Mouse (Mus musculus): ENCODE data around the gene Ggta1. TPM values are rescaled to one million over a fixed set of nuclear protein-coding genes. Genes with fewer than 3 reads are reported as not detected.

Ggta1 gene
- total RNA-seq, 1 experiment, result 36.5 TPM

GRCm38 (mm10) chr2:35440480-35440879, 22.6 kb downstream of the Ggta1 start:
- DNase-seq (ENCODE audit: low read depth, low spot score), result no peak
- peaks cover 6 to 8% of the 10 kb centered on the region in 2 experiments; a peak in 3 of 4 replicates for H3K4me1 ChIP-seq (ENCODE audit: control insufficient read depth in 2 of 2, insufficient read depth in 2 of 2, low read length in 2 of 2, poor library complexity in 1 of 2)
- H3K4me3 ChIP-seq (ENCODE audit: insufficient read depth in 1 of 2, low read depth in 1 of 2, low read length in 2 of 2, poor library complexity in 1 of 2, severe bottlenecking in 1 of 2), result no peak overlapping the region
- peaks cover 2% of the 10 kb centered on the region; the same call in 1 of the 2 replicates for H3K36me3 ChIP-seq (ENCODE audit: control insufficient read depth, insufficient read depth, low read length, poor library complexity, severe bottlenecking)
- H3K27ac ChIP-seq (ENCODE audit: insufficient read depth, low read depth, low read length, poor library complexity, severe bottlenecking), result no peak overlapping the region; the same call in 1 of the 2 replicates
- no peak overlapping the region for H3K9ac ChIP-seq (ENCODE audit: insufficient read depth, low read depth, low read length, poor library complexity, severe bottlenecking)
- no peaks in the 10 kb centered on the region for H3K9me3 ChIP-seq (ENCODE audit: control insufficient read depth, insufficient read depth, low read depth, low read length)
- in situ Hi-C loops (cut with MboI; ENCODE audit: low sequenced_read_pairs in 2 of 2, unreplicated experiment in 2 of 2), result no loop called here
- TF ChIP-seq ZC3H11A (IDR thresholded peaks at IDR 0.05; ENCODE audit: borderline replicate concordance, low read depth, low read length) (no peak), MAFK (IDR thresholded peaks at IDR 0.05; ENCODE audit: insufficient read depth, low read depth, low read length) (no peak), CHD2 (IDR thresholded peaks at IDR 0.05; ENCODE audit: low read depth, low read length) (no peak), HCFC1 (IDR thresholded peaks at IDR 0.05; ENCODE audit: borderline replicate concordance, insufficient read depth, low read length) (no peak), ZNF384 (IDR thresholded peaks at IDR 0.05; ENCODE audit: low read depth, low read length) (no peak)

- no peak for TF ChIP-seq ZC3H11A (IDR thresholded peaks at IDR 0.05; ENCODE audit: borderline replicate concordance, low read depth, low read length)
- TF ChIP-seq HCFC1 (IDR thresholded peaks at IDR 0.05; ENCODE audit: borderline replicate concordance, insufficient read depth, low read length), result no peak
- no peak for TF ChIP-seq ZNF384 (IDR thresholded peaks at IDR 0.05; ENCODE audit: low read depth, low read length)
- no peak for TF ChIP-seq CHD2 (IDR thresholded peaks at IDR 0.05; ENCODE audit: low read depth, low read length)
- no peak for TF ChIP-seq MAFK (IDR thresholded peaks at IDR 0.05; ENCODE audit: insufficient read depth, low read depth, low read length)
- H3K9me3 ChIP-seq (ENCODE audit: control insufficient read depth, insufficient read depth, low read depth, low read length), result no peaks in the 10 kb centered on the region
- no peak overlapping the region for H3K9ac ChIP-seq (ENCODE audit: insufficient read depth, low read depth, low read length, poor library complexity, severe bottlenecking)
- H3K4me1 ChIP-seq (ENCODE audit: control insufficient read depth in 2 of 2, insufficient read depth in 2 of 2, low read length in 2 of 2, poor library complexity in 1 of 2), result peaks cover 0 to 7% of the 10 kb centered on the region in 2 experiments; a peak in 2 of 4 replicates
- no peak overlapping the region for H3K4me3 ChIP-seq (ENCODE audit: insufficient read depth in 1 of 2, low read depth in 1 of 2, low read length in 2 of 2, poor library complexity in 1 of 2, severe bottlenecking in 1 of 2)
- DNase-seq (ENCODE audit: low read depth, low spot score), result no peak
- peaks cover 5% of the 10 kb centered on the region; the same call in 1 of the 2 replicates for H3K36me3 ChIP-seq (ENCODE audit: control insufficient read depth, insufficient read depth, low read length, poor library complexity, severe bottlenecking)
- no peak overlapping the region for H3K27ac ChIP-seq (ENCODE audit: insufficient read depth, low read depth, low read length, poor library complexity, severe bottlenecking)
- in situ Hi-C loops (cut with MboI; ENCODE audit: low sequenced_read_pairs in 2 of 2, unreplicated experiment in 2 of 2), result no loop called here
These were observed 25.2 kb downstream of the Ggta1 start for GRCm38 (mm10) chr2:35437796-35438195.

GRCm38 (mm10) chr2:35434576-35435123, 28.4 kb downstream of the Ggta1 start:
- no peak overlapping the region for H3K4me3 ChIP-seq (ENCODE audit: insufficient read depth in 1 of 2, low read depth in 1 of 2, low read length in 2 of 2, poor library complexity in 1 of 2, severe bottlenecking in 1 of 2)
- peaks cover 0 to 7% of the 10 kb centered on the region in 2 experiments; a peak in 2 of 4 replicates for H3K4me1 ChIP-seq (ENCODE audit: control insufficient read depth in 2 of 2, insufficient read depth in 2 of 2, low read length in 2 of 2, poor library complexity in 1 of 2)
- in situ Hi-C loops (cut with MboI; ENCODE audit: low sequenced_read_pairs in 2 of 2, unreplicated experiment in 2 of 2), result no loop called here
- no peak overlapping the region for H3K9ac ChIP-seq (ENCODE audit: insufficient read depth, low read depth, low read length, poor library complexity, severe bottlenecking)
- H3K27ac ChIP-seq (ENCODE audit: insufficient read depth, low read depth, low read length, poor library complexity, severe bottlenecking), result no peak overlapping the region
- H3K9me3 ChIP-seq (ENCODE audit: control insufficient read depth, insufficient read depth, low read depth, low read length), result no peaks in the 10 kb centered on the region
- TF ChIP-seq ZC3H11A (IDR thresholded peaks at IDR 0.05; ENCODE audit: borderline replicate concordance, low read depth, low read length) (no peak), CHD2 (IDR thresholded peaks at IDR 0.05; ENCODE audit: low read depth, low read length) (no peak), ZNF384 (IDR thresholded peaks at IDR 0.05; ENCODE audit: low read depth, low read length) (no peak), MAFK (IDR thresholded peaks at IDR 0.05; ENCODE audit: insufficient read depth, low read depth, low read length) (no peak)
- peaks cover 6% of the 10 kb centered on the region; the same call in 1 of the 2 replicates for H3K36me3 ChIP-seq (ENCODE audit: control insufficient read depth, insufficient read depth, low read length, poor library complexity, severe bottlenecking)
- DNase-seq (ENCODE audit: low read depth, low spot score), result no peak

GRCm38 (mm10) chr2:35433428-35433827, 29.6 kb downstream of the Ggta1 start:
- Histone ChIP-seq H3K9me3 (ENCODE audit: control insufficient read depth, insufficient read depth, low read depth, low read length) (no peaks in the 10 kb centered on the region), H3K4me3 (ENCODE audit: insufficient read depth in 1 of 2, low read depth in 1 of 2, low read length in 2 of 2, poor library complexity in 1 of 2, severe bottlenecking in 1 of 2) (no peak overlapping the region), H3K36me3 (ENCODE audit: control insufficient read depth, insufficient read depth, low read length, poor library complexity, severe bottlenecking) (peaks cover 6% of the 10 kb centered on the region), H3K4me1 (ENCODE audit: control insufficient read depth in 2 of 2, insufficient read depth in 2 of 2, low read length in 2 of 2, poor library complexity in 1 of 2) (peaks cover 0 to 7% of the 10 kb centered on the region in 2 experiments; a peak in 2 of 4 replicates), H3K27ac (ENCODE audit: insufficient read depth, low read depth, low read length, poor library complexity, severe bottlenecking) (no peak overlapping the region), H3K9ac (ENCODE audit: insufficient read depth, low read depth, low read length, poor library complexity, severe bottlenecking) (no peak overlapping the region)
- no peak for DNase-seq (ENCODE audit: low read depth, low spot score)
- TF ChIP-seq HCFC1 (IDR thresholded peaks at IDR 0.05; ENCODE audit: borderline replicate concordance, insufficient read depth, low read length) (no peak), ZC3H11A (IDR thresholded peaks at IDR 0.05; ENCODE audit: borderline replicate concordance, low read depth, low read length) (no peak), MAFK (IDR thresholded peaks at IDR 0.05; ENCODE audit: insufficient read depth, low read depth, low read length) (no peak), ZNF384 (IDR thresholded peaks at IDR 0.05; ENCODE audit: low read depth, low read length) (no peak), CHD2 (IDR thresholded peaks at IDR 0.05; ENCODE audit: low read depth, low read length) (no peak)
- in situ Hi-C loops (cut with MboI; ENCODE audit: low sequenced_read_pairs in 2 of 2, unreplicated experiment in 2 of 2), result no loop called here

Data from ES-E14 (cell line).